In the genomic region with DNA sequence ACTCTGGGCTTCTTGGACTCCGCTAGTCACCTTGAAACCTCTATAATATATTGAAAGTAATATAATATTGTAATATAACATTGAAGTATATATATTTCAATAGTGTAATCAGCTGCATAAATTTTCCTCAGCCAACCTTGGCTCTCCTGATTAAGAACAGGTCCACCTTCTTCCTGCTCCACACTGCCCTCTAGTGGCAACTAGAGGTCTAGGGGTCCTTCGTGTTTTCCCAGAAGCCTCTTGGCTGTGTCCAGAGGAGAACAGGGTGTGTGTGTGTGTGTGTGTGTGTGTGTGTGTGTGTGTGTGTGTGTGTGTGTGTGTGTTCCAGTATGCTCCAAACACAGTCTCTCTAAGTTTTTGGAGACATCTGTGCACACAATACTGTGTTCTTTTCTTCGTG, we compare ENCODE assay signal across 9 mouse cellular contexts. TPM values are rescaled to one million over a fixed set of nuclear protein-coding genes. Genes with fewer than 3 reads are reported as not detected.
DNase-seq lines count a peak whose midpoint lies in the region; ATAC-seq and TF ChIP-seq lines count a peak whose summit lies in the region.
"Had no signal": no experiment of that assay in that cellular context is flagged by ENCODE, and none has a peak within 500 bp of the region (broad histone marks: within the 10 kb centered on the region; RNA-seq: fewer than 3 reads in every experiment).

No protein-coding gene starts in this region.

- no peaks in the 10 kb centered on the region for H3K36me3 ChIP-seq in hindbrain, postnatal 0 days (ENCODE audit: insufficient read depth, low read length)
- no peaks in the 10 kb centered on the region for H3K36me3 ChIP-seq in stomach, postnatal 0 days (ENCODE audit: control insufficient read depth, insufficient read depth, low read length)
- H3K36me3 ChIP-seq: midbrain, embryonic 12.5 days had no signal

- peak; percentile 74 for TF ChIP-seq CTCF in bone marrow, adult 2 months (IDR thresholded peaks at IDR 0.05; ENCODE audit: control insufficient read depth, insufficient read depth, low read length)
- TF ChIP-seq CTCF in hindbrain, postnatal 0 days (IDR thresholded peaks at IDR 0.05; ENCODE audit: low read depth) = peak; percentile 85
- peak; percentile 90 for TF ChIP-seq CTCF in stomach, postnatal 0 days (IDR thresholded peaks at IDR 0.05; ENCODE audit: low read depth)

- no peak overlapping the region for H3K4me2 ChIP-seq in hindbrain, postnatal 0 days (ENCODE audit: low read depth, low read length)
- H3K4me2 ChIP-seq in stomach, postnatal 0 days (replicated peaks; ENCODE audit: low read depth) = no peak overlapping the region
- H3K4me2 ChIP-seq: midbrain, embryonic 12.5 days had no signal

- TF ChIP-seq POLR2A in bone marrow, adult 2 months (IDR thresholded peaks at IDR 0.05; ENCODE audit: borderline replicate concordance, control insufficient read depth, low read depth, low read length) = no peak

- peak; percentile 66 to 83 for DNase-seq in left cerebral cortex, adult 18-20 months (ENCODE audit: low spot score in 2 of 2)
- DNase-seq in left cerebral cortex, adult 11 months (ENCODE audit: low spot score) = no peak
- peak; percentile 86 for DNase-seq in hindbrain, postnatal 0 days (ENCODE audit: low spot score)
- DNase-seq in left cerebral cortex, postnatal 25 days (ENCODE audit: low spot score in 2 of 2) = peak; percentile 66 to 78
- DNase-seq in natural killer cell, adult 2 months (ENCODE audit: low spot score in 2 of 2) = peak; percentile 62 to 77
- peak; percentile 88 for DNase-seq in stomach, postnatal 0 days (ENCODE audit: low spot score)

- intact Hi-C loops in left cerebral cortex, postnatal 25 days (cut with DNase I) = loop anchor here (2.0 kb wide), 2 partner anchors 35 to 69 kb away; no protein-coding TSS in a partner anchor

- H3K9me3 ChIP-seq in hindbrain, postnatal 0 days (ENCODE audit: low read length) = no peaks in the 10 kb centered on the region
- no peaks in the 10 kb centered on the region for H3K9me3 ChIP-seq in stomach, postnatal 0 days (ENCODE audit: control insufficient read depth, low read length)
- H3K9me3 ChIP-seq: midbrain, embryonic 12.5 days had no signal

- ATAC-seq in erythroid progenitor cell, adult 5-6 weeks (replicated peaks; ENCODE audit: low FRiP score, poor library complexity, severe bottlenecking) = peak; percentile 60
- peak; percentile 61 for ATAC-seq in hindbrain, postnatal 0 days
- ATAC-seq in stomach, postnatal 0 days (ENCODE audit: low FRiP score, low TSS enrichment) = peak; percentile 59

- no peak for TF ChIP-seq EP300 in stomach, postnatal 0 days (optimal IDR thresholded peaks at IDR 0.05)

- no peak overlapping the region for H3K4me3 ChIP-seq in bone marrow, adult 2 months (replicated peaks; ENCODE audit: control insufficient read depth, low read depth, low read length)
- H3K4me3 ChIP-seq in hindbrain, postnatal 0 days (ENCODE audit: low read length) = no peak overlapping the region
- H3K4me3 ChIP-seq in stomach, postnatal 0 days (ENCODE audit: low read depth, low read length) = no peak overlapping the region
- H3K4me3 ChIP-seq: midbrain, embryonic 12.5 days had no signal

- H3K9ac ChIP-seq in hindbrain, postnatal 0 days (replicated peaks; ENCODE audit: low read length) = no peak overlapping the region
- H3K9ac ChIP-seq in stomach, postnatal 0 days (ENCODE audit: low read length) = no peak overlapping the region
- H3K9ac ChIP-seq: midbrain, embryonic 12.5 days had no signal

- no peak overlapping the region for H3K27ac ChIP-seq in bone marrow, adult 2 months (ENCODE audit: control insufficient read depth, insufficient read depth, low read depth, low read length, poor library complexity)
- H3K27ac ChIP-seq in hindbrain, postnatal 0 days = no peak overlapping the region
- no peak overlapping the region for H3K27ac ChIP-seq in stomach, postnatal 0 days (replicated peaks)
- H3K27ac ChIP-seq: midbrain, embryonic 12.5 days had no signal

- no peaks in the 10 kb centered on the region for H3K27me3 ChIP-seq in hindbrain, postnatal 0 days (ENCODE audit: insufficient read depth, low read length)
- H3K27me3 ChIP-seq in stomach, postnatal 0 days (ENCODE audit: control insufficient read depth, insufficient read depth, low read length) = no peaks in the 10 kb centered on the region

- WGBS in bone marrow, adult 2 months = 54% methylated on average over 3 of the region's 3 CpGs
- WGBS in hindbrain, postnatal 0 days = 54% methylated on average over 3 of the region's 3 CpGs
- 40% methylated on average over 3 of the region's 3 CpGs for WGBS in stomach, postnatal 0 days

- H3K4me1 ChIP-seq in bone marrow, adult 2 months (ENCODE audit: control insufficient read depth, insufficient read depth, low read length) = no peaks in the 10 kb centered on the region
- H3K4me1 ChIP-seq in hindbrain, postnatal 0 days (ENCODE audit: insufficient read depth, low read length) = no peaks in the 10 kb centered on the region
- 0 out of 2 replicates have a peak, but pooled peaks cover 2% of the 10 kb centered on the region for H3K4me1 ChIP-seq in stomach, postnatal 0 days (replicated peaks; ENCODE audit: control insufficient read depth, insufficient read depth)
- H3K4me1 ChIP-seq: midbrain, embryonic 12.5 days had no signal

RNA-seq across cellular contexts. Expression of a gene that starts 8.6 kb away (rescaled TPM):
- total RNA-seq in left cerebral cortex, adult 18-20 months (2021) = 1 to 10 TPM; 1.5 to 1.7 TPM
- polyA plus RNA-seq in bone marrow, adult 2 months (2011; ENCODE audit: insufficient read depth, insufficient read length, low replicate concordance, missing spikeins) = not detected in 2 replicates
- total RNA-seq in erythroid progenitor cell, adult 5-6 weeks (2015; ENCODE audit: low replicate concordance) = not detected in 2 replicates
- not detected in 2 replicates for total RNA-seq in erythroid progenitor cell, adult 5-6 weeks (2017; ENCODE audit: low replicate concordance)
- 1.3 and 2.4 TPM in 2 replicates for total RNA-seq in hindbrain, postnatal 0 days (2014; rRNA removed)
- 1.0 and 1.1 TPM in 2 replicates for polyA plus RNA-seq in hindbrain, postnatal 0 days (2015; fragmentation: Nextera tagmentation; extraction: Ambion mirVana)
- 1 to 10 TPM; 2.5 to 3.4 TPM for total RNA-seq in left cerebral cortex, postnatal 25 days (2021)
- 4.2 and 6.8 TPM in 2 replicates for polyA plus RNA-seq in stomach, postnatal 0 days (2015; fragmentation: Nextera tagmentation; extraction: Ambion mirVana)

RNA-seq across cellular contexts. Expression of a gene that starts 21.9 kb away (rescaled TPM):
- 10 to 100 TPM; 19.7 to 21.4 TPM for total RNA-seq in left cerebral cortex, adult 18-20 months (2021)
- polyA plus RNA-seq in bone marrow, adult 2 months (2011; ENCODE audit: insufficient read depth, insufficient read length, low replicate concordance, missing spikeins) = 7.6 TPM in 1 of 2 replicates, not detected in the other
- total RNA-seq in erythroid progenitor cell, adult 5-6 weeks (2015; ENCODE audit: low replicate concordance) = not detected in 2 replicates
- total RNA-seq in erythroid progenitor cell, adult 5-6 weeks (2017; ENCODE audit: low replicate concordance) = not detected in 2 replicates
- 66.4 and 82.3 TPM in 2 replicates for total RNA-seq in hindbrain, postnatal 0 days (2014; rRNA removed)
- 51.1 and 51.5 TPM in 2 replicates for polyA plus RNA-seq in hindbrain, postnatal 0 days (2015; fragmentation: Nextera tagmentation; extraction: Ambion mirVana)
- total RNA-seq in left cerebral cortex, postnatal 25 days (2021) = 10 to 100 TPM; 20.0 to 20.3 TPM
- 91.1 and 92.2 TPM in 2 replicates for polyA plus RNA-seq in stomach, postnatal 0 days (2015; fragmentation: Nextera tagmentation; extraction: Ambion mirVana)

RNA-seq across cellular contexts. Expression of a gene that starts 30.6 kb away (rescaled TPM):
- total RNA-seq in left cerebral cortex, adult 18-20 months (2021) = 1 to 10 TPM in 1 of 2 experiments, under 1 TPM in 1; 0.96 to 1.3 TPM
- 0.77 TPM in 1 of 2 replicates, not detected in the other for polyA plus RNA-seq in bone marrow, adult 2 months (2011; ENCODE audit: insufficient read depth, insufficient read length, low replicate concordance, missing spikeins)
- total RNA-seq in erythroid progenitor cell, adult 5-6 weeks (2015; ENCODE audit: low replicate concordance) = 0.72 TPM in 1 of 2 replicates, not detected in the other
- not detected in 2 replicates for total RNA-seq in erythroid progenitor cell, adult 5-6 weeks (2017; ENCODE audit: low replicate concordance)
- total RNA-seq in hindbrain, postnatal 0 days (2014; rRNA removed) = 0.21 TPM in 1 of 2 replicates, not detected in the other
- 0.39 and 0.40 TPM in 2 replicates for polyA plus RNA-seq in hindbrain, postnatal 0 days (2015; fragmentation: Nextera tagmentation; extraction: Ambion mirVana)
- total RNA-seq in left cerebral cortex, postnatal 25 days (2021) = 1 to 10 TPM; 1.1 TPM
- polyA plus RNA-seq in stomach, postnatal 0 days (2015; fragmentation: Nextera tagmentation; extraction: Ambion mirVana) = 128 and 140 TPM in 2 replicates

RNA-seq across cellular contexts. Expression of a gene that starts 48.4 kb away (rescaled TPM):
- 10 to 100 TPM; 13.0 to 13.2 TPM for total RNA-seq in left cerebral cortex, adult 18-20 months (2021)
- 0.99 and 2.6 TPM in 2 replicates for polyA plus RNA-seq in bone marrow, adult 2 months (2011; ENCODE audit: insufficient read depth, insufficient read length, low replicate concordance, missing spikeins)
- not detected in 2 replicates for total RNA-seq in erythroid progenitor cell, adult 5-6 weeks (2015; ENCODE audit: low replicate concordance)
- total RNA-seq in erythroid progenitor cell, adult 5-6 weeks (2017; ENCODE audit: low replicate concordance) = not detected in 2 replicates
- total RNA-seq in hindbrain, postnatal 0 days (2014; rRNA removed) = 0.47 and 0.79 TPM in 2 replicates
- 1.8 and 2.5 TPM in 2 replicates for polyA plus RNA-seq in hindbrain, postnatal 0 days (2015; fragmentation: Nextera tagmentation; extraction: Ambion mirVana)
- total RNA-seq in left cerebral cortex, postnatal 25 days (2021) = 1 to 10 TPM; 3.9 to 6.3 TPM
- polyA plus RNA-seq in stomach, postnatal 0 days (2015; fragmentation: Nextera tagmentation; extraction: Ambion mirVana) = 36.4 and 39.9 TPM in 2 replicates

Comparison
In these comparisons a context has a peak if more than half of its experiments do, and no peak if none do; other contexts are left out.
1. RNA of a gene that starts 21.9 kb away (total RNA-seq): 66.4 to 82.3 TPM in hindbrain, postnatal 0 days, 19.7 to 21.4 TPM in left cerebral cortex, adult 18-20 months and 20.0 to 20.3 TPM in left cerebral cortex, postnatal 25 days; not detected in erythroid progenitor cell, adult 5-6 weeks; every median in the first group is over 10 times any median in the second.
2. Peak in every context shown above with its lines, with median percentiles within 50 percentile points of each other: CTCF ChIP-seq and ATAC-seq.